Mouse (Mus musculus): ENCODE data around the gene Pmepa1. TPM values are rescaled to one million over a fixed set of nuclear protein-coding genes. Genes with fewer than 3 reads are reported as not detected.

Pmepa1 gene
- polyA plus RNA-seq, 1 experiment from 2014 or later = 3.3 TPM

GRCm38 (mm10) chr2:173245258-173245657 lies 31.1 kb downstream of the Pmepa1 start:
- Histone ChIP-seq H3K36me3 (ENCODE audit: control insufficient read depth, insufficient read depth, low read length) (no peaks in the 10 kb centered on the region), H3K4me3 (ENCODE audit: low read depth, low read length) (no peak overlapping the region), H3K4me1 (replicated peaks; ENCODE audit: control insufficient read depth, insufficient read depth, low read length) (peaks cover 18% of the 10 kb centered on the region), H3K27ac (ENCODE audit: low read depth, low read length) (no peak overlapping the region), H3K9ac (ENCODE audit: low read length) (no peak overlapping the region), H3K27me3 (ENCODE audit: control insufficient read depth, insufficient read depth, low read length) (peaks cover 2% of the 10 kb centered on the region), H3K9me3 (ENCODE audit: control insufficient read depth, low read length) (no peaks in the 10 kb centered on the region), H3K4me2 (ENCODE audit: low read depth, low read length, severe bottlenecking) (no peak overlapping the region)
- DNase-seq (ENCODE audit: low spot score) (no peak), ATAC-seq (replicated peaks; ENCODE audit: low FRiP score) (no peak)
- WGBS = 94% methylated on average over 20 of the region's 20 CpGs

- DNase-seq (ENCODE audit: low spot score) = no peak
- Histone ChIP-seq H3K27me3 (ENCODE audit: control insufficient read depth, insufficient read depth, low read length) (peaks cover 2% of the 10 kb centered on the region), H3K4me1 (replicated peaks; ENCODE audit: control insufficient read depth, insufficient read depth, low read length) (peaks cover 21% of the 10 kb centered on the region), H3K9me3 (ENCODE audit: control insufficient read depth, low read length) (no peaks in the 10 kb centered on the region), H3K4me3 (ENCODE audit: low read depth, low read length) (no peak overlapping the region), H3K9ac (ENCODE audit: low read length) (no peak overlapping the region), H3K27ac (ENCODE audit: low read depth, low read length) (no peak overlapping the region), H3K4me2 (ENCODE audit: low read depth, low read length, severe bottlenecking) (no peak overlapping the region), H3K36me3 (ENCODE audit: control insufficient read depth, insufficient read depth, low read length) (no peaks in the 10 kb centered on the region)
- WGBS = 76% methylated on average over 3 of the region's 3 CpGs
- ATAC-seq (replicated peaks; ENCODE audit: low FRiP score) = no peak
Observed at GRCm38 (mm10) chr2:173244108-173244507, 32.2 kb downstream of the Pmepa1 start.

- ATAC-seq (replicated peaks; ENCODE audit: low FRiP score) = no peak
- Histone ChIP-seq H3K4me1 (replicated peaks; ENCODE audit: control insufficient read depth, insufficient read depth, low read length) (peaks cover 26% of the 10 kb centered on the region), H3K9me3 (ENCODE audit: control insufficient read depth, low read length) (no peaks in the 10 kb centered on the region), H3K4me2 (ENCODE audit: low read depth, low read length, severe bottlenecking) (no peak overlapping the region), H3K4me3 (ENCODE audit: low read depth, low read length) (no peak overlapping the region), H3K9ac (ENCODE audit: low read length) (no peak overlapping the region), H3K36me3 (ENCODE audit: control insufficient read depth, insufficient read depth, low read length) (no peaks in the 10 kb centered on the region), H3K27ac (ENCODE audit: low read depth, low read length) (no peak overlapping the region), H3K27me3 (ENCODE audit: control insufficient read depth, insufficient read depth, low read length) (peaks cover 2% of the 10 kb centered on the region)
- WGBS = 78% methylated on average over 9 of the region's 9 CpGs
- no peak for DNase-seq (ENCODE audit: low spot score)
Observed at GRCm38 (mm10) chr2:173243616-173244015, 32.7 kb downstream of the Pmepa1 start.

- H3K27me3 ChIP-seq (ENCODE audit: control insufficient read depth, insufficient read depth, low read length) = peaks cover 2% of the 10 kb centered on the region
- 10% methylated on average over 12 of the region's 12 CpGs for WGBS
Observed at GRCm38 (mm10) chr2:173242874-173243273, 33.5 kb downstream of the Pmepa1 start.

GRCm38 (mm10) chr2:173240738-173241137 lies 35.6 kb downstream of the Pmepa1 start:
- WGBS = 22% methylated on average over 9 of the region's 9 CpGs
- Histone ChIP-seq H3K36me3 (ENCODE audit: control insufficient read depth, insufficient read depth, low read length) (no peaks in the 10 kb centered on the region), H3K9ac (ENCODE audit: low read length) (no peak overlapping the region), H3K4me1 (replicated peaks; ENCODE audit: control insufficient read depth, insufficient read depth, low read length) (peaks cover 44% of the 10 kb centered on the region), H3K27me3 (ENCODE audit: control insufficient read depth, insufficient read depth, low read length) (peaks cover 2% of the 10 kb centered on the region), H3K4me3 (ENCODE audit: low read depth, low read length) (no peak overlapping the region), H3K27ac (ENCODE audit: low read depth, low read length) (no peak overlapping the region), H3K9me3 (ENCODE audit: control insufficient read depth, low read length) (no peaks in the 10 kb centered on the region), H3K4me2 (ENCODE audit: low read depth, low read length, severe bottlenecking) (no peak overlapping the region)
- ATAC-seq (replicated peaks; ENCODE audit: low FRiP score) (no peak), DNase-seq (ENCODE audit: low spot score) (no peak)

More at GRCm38 (mm10) chr2:173242874-173243273, 33.5 kb downstream of the Pmepa1 start:
- no peaks in the 10 kb centered on the region for H3K36me3 ChIP-seq (ENCODE audit: control insufficient read depth, insufficient read depth, low read length)
- H3K4me3 ChIP-seq (ENCODE audit: low read depth, low read length) = no peak overlapping the region
- 0 out of 2 replicates have a peak overlapping the region, but pooled peaks have one; percentile 11 for H3K4me2 ChIP-seq (ENCODE audit: low read depth, low read length, severe bottlenecking)
- DNase-seq (ENCODE audit: low spot score) = peak; percentile 77
- no peaks in the 10 kb centered on the region for H3K9me3 ChIP-seq (ENCODE audit: control insufficient read depth, low read length)
- no peak overlapping the region for H3K27ac ChIP-seq (ENCODE audit: low read depth, low read length)
- peak; percentile 77 for ATAC-seq (replicated peaks; ENCODE audit: low FRiP score)
- H3K4me1 ChIP-seq (replicated peaks; ENCODE audit: control insufficient read depth, insufficient read depth, low read length) = peaks cover 33% of the 10 kb centered on the region
- H3K9ac ChIP-seq (ENCODE audit: low read length) = no peak overlapping the region

- Histone ChIP-seq H3K4me2 (ENCODE audit: low read depth, low read length, severe bottlenecking) (0 out of 2 replicates have a peak overlapping the region, but pooled peaks have one; percentile 26), H3K27me3 (ENCODE audit: control insufficient read depth, insufficient read depth, low read length) (peaks cover 2% of the 10 kb centered on the region), H3K4me1 (replicated peaks; ENCODE audit: control insufficient read depth, insufficient read depth, low read length) (peaks cover 43% of the 10 kb centered on the region), H3K9me3 (ENCODE audit: control insufficient read depth, low read length) (no peaks in the 10 kb centered on the region), H3K4me3 (ENCODE audit: low read depth, low read length) (no peak overlapping the region), H3K36me3 (ENCODE audit: control insufficient read depth, insufficient read depth, low read length) (no peaks in the 10 kb centered on the region), H3K9ac (ENCODE audit: low read length) (no peak overlapping the region), H3K27ac (ENCODE audit: low read depth, low read length) (0 out of 2 replicates have a peak overlapping the region, but pooled peaks have one; percentile 41)
- WGBS = 5% methylated on average over 14 of the region's 14 CpGs
- DNase-seq (ENCODE audit: low spot score) (no peak), ATAC-seq (replicated peaks; ENCODE audit: low FRiP score) (no peak)
Observed at GRCm38 (mm10) chr2:173238522-173238921, 37.8 kb downstream of the Pmepa1 start.

- ATAC-seq (replicated peaks; ENCODE audit: low FRiP score) = no peak
- H3K27ac ChIP-seq (ENCODE audit: low read depth, low read length) = no peak overlapping the region
Observed at GRCm38 (mm10) chr2:173235435-173236332, 40.6 kb downstream of the Pmepa1 start.

GRCm38 (mm10) chr2:173232766-173233099 lies 43.6 kb downstream of the Pmepa1 start:
- Histone ChIP-seq H3K4me3 (ENCODE audit: low read depth, low read length) (no peak overlapping the region), H3K4me2 (ENCODE audit: low read depth, low read length, severe bottlenecking) (no peak overlapping the region), H3K27me3 (ENCODE audit: control insufficient read depth, insufficient read depth, low read length) (no peaks in the 10 kb centered on the region), H3K4me1 (replicated peaks; ENCODE audit: control insufficient read depth, insufficient read depth, low read length) (peaks cover 16% of the 10 kb centered on the region; the same call in 1 of the 2 replicates), H3K27ac (ENCODE audit: low read depth, low read length) (no peak overlapping the region), H3K36me3 (ENCODE audit: control insufficient read depth, insufficient read depth, low read length) (no peaks in the 10 kb centered on the region; the same call in 1 of the 2 replicates), H3K9me3 (ENCODE audit: control insufficient read depth, low read length) (no peaks in the 10 kb centered on the region), H3K9ac (ENCODE audit: low read length) (no peak overlapping the region)
- DNase-seq (ENCODE audit: low spot score) (no peak), ATAC-seq (replicated peaks; ENCODE audit: low FRiP score) (no peak)
- WGBS = 72% methylated on average over 8 of the region's 8 CpGs

More at GRCm38 (mm10) chr2:173235435-173236332, 40.6 kb downstream of the Pmepa1 start:
- no peak overlapping the region for H3K4me3 ChIP-seq (ENCODE audit: low read depth, low read length)
- H3K9ac ChIP-seq (ENCODE audit: low read length) = no peak overlapping the region
- H3K4me1 ChIP-seq (replicated peaks; ENCODE audit: control insufficient read depth, insufficient read depth, low read length) = peaks cover 31% of the 10 kb centered on the region
- WGBS = 67% methylated on average over 8 of the region's 8 CpGs
- no peaks in the 10 kb centered on the region; the same call in 1 of the 2 replicates for H3K27me3 ChIP-seq (ENCODE audit: control insufficient read depth, insufficient read depth, low read length)
- no peaks in the 10 kb centered on the region for H3K36me3 ChIP-seq (ENCODE audit: control insufficient read depth, insufficient read depth, low read length)
- DNase-seq (ENCODE audit: low spot score) = no peak
- no peaks in the 10 kb centered on the region for H3K9me3 ChIP-seq (ENCODE audit: control insufficient read depth, low read length)
- H3K4me2 ChIP-seq (ENCODE audit: low read depth, low read length, severe bottlenecking) = no peak overlapping the region

All from forebrain, embryonic 11.5 days (tissue).